Mouse (Mus musculus) urinary bladder, postnatal 14 days (tissue): Measurements from ENCODE around the gene Fam227a.
A peak's percentile ranks its signal among the peaks of the same experiment; 100 is the strongest.

Experiments
- DNase-seq: peaks from one replicate; pipeline ENCODE4 v3.0.0; 2021; ENCODE audit warnings: low spot score

Gene Fam227a

DNA sequence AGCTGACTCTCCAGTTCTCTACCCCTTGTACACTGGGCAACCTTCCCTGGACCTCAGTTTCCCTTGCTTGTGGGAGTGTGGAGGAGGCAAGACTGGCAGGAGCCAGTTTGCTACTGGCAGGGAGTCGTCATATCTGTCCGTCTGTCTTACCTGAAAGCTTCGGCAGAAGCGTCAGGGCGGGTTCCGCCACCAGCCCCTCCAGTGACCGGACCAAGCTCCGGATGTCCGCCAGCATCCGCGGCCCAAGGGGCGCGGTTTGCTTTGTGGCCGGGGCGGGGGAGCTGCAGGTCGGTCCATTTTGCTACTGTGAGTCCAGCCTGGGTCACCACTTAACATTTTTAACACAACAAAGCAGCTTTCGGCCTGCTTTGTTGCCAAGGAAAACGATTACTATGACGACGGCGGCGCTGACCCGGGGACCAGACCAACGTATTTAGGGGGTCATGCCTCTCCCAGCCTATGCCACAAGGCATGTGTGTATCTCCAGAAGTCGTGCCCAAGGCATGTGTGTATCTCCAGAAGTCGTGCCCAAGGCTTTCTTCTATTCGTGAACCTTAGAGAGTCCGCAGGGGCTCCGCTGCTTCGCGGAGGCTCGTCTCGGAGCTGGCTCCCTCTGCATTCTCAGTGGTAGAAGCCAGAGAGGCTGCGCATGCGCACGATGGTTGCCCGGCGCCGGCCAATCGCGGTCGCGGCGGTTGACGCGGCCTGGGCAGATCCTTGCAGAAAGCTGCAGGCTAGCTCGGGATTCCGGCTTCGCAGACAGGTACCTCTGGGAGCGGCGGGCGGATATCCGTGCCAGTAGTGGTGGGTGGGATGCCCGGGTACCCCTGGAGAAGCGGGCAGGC is at the start of gene Fam227a, which contains the start of gene Cby1:
Gene Fam227a (minus strand): TSS at position 426 of the 845 bp plus-strand sequence.
Gene Cby1 (plus strand): TSS at position 669 of the 845 bp plus-strand sequence.
- peak; percentile 96 for DNase-seq

DNA sequence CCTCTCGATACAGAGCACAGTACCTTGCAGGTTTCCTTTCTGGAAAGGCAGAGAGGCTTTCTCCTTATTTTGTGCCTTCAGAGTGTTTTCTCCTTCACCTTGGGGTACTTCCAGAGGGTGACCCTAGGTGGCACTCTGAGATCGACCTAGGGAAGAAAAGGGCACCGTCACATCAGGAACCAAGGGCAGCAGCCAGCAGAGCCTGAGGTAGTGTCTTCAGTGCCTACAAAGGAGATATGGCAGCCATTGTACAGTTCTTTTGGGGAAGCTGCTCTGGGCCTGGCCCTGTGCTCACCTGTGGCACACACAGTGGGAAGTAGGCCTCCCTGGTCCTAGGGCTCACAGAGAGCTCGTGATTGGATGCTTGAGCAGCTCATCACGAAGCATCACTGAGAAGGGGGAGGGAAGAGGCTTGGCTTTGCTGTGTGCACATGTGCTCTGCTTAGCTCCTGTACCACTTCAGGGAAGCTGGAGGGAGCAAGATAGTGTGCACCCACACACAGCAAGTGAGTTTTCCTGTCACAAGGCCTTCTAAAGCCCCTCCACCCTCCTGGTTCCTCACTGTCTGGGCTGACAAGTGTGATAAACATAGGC is 49.6 kb upstream of the Fam227a start:
- no peak for DNase-seq

DNA sequence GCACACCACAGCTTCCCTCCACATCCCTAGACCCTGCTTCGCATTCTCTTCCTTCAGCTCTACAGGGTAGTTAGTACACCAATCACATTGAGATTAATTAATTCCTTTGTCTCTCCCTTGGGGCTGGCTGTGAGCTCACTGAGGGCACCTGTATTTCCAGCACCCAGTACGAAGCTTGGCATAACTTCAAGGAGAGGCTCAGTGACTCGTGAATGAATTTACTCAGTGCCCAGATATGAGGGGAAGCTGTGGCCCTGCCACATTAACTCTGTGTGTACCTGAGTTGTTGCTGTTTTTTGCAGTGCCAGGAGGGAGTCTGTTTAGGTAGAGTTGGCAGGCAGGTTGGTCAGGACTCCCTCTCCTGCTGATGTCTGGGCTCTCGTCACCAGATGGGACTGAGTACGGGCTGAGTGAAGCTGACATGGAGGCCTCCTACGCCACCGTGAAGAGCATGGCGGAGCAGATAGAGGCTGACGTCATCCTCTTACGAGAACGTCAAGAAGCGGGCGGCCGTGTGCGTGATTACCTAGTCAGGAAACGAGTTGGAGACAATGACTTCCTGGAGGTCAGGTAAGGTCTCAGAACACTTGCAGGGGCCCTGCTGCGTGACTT is 48.0 kb upstream of the Fam227a start:
- DNase-seq: no peak

DNA sequence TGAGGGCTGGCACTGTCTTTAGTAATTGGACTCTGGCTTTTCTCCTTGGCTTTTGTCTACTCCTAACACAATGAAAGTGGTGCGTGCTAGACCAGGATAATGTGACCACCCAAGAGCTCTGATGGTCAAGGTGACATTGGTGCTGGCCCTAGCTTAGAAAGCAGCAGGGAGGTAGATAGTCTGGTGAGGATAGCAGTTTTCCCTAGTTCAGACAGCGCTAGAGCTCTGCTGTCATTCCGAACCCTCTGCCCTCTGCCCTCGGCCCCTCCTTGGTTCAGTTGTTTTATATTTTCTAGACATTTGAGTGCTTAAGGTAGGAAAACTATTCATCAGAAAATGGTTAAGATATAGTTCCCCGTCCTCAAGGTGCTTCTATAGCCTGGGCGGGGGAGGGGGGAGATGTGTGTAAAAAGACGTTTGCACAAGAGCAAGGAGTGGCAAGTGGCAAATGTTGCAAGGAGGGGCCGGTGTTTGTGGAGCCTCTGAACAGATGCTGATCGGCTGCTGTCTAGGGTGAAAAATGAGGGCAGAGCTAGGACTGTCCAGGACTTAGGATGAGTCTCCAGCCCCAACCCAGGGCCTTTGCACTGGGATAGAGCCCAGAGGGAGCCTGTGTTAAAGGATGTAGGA is 38.9 kb upstream of the Fam227a start:
- DNase-seq: no peak

DNA sequence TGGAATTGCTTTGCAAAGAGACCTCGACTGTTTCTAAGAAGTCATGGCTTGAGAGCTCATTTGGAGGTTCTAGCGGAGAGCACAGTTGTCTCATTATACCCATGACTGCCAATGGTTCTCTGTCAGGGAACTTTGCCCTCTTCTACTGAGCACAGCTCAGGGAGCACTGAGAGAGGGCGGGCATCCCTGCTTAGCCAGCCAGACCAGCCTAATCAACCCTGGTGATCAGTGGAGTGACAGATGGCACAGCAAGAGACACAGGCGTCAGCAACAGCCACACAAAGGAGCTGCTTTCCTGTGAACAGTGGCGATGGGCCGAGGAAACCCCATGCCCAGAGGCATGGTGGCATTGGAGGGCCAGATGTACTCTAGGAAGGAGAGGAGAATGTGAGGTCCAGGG is 38.3 kb upstream of the Fam227a start:
- DNase-seq: no peak

DNA sequence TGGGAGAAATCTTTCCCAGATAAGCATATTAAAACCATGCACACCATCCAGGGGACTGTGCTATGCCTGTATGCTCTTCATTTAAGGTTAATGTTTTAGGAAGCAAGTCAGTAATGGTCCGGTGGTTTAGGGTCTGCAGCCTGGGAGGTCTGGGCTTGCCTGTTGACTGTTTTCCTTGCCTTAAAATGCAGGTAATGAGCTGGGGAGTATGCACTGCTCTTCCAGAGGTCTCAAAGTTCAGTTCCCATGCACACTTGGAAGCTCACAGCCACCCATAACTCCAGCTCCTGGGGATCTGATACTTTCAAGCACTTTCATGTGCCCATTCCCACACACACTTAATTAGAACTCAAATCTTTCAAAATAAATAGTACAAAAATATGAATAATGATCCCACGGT is 37.8 kb upstream of the Fam227a start:
- no peak for DNase-seq

DNA sequence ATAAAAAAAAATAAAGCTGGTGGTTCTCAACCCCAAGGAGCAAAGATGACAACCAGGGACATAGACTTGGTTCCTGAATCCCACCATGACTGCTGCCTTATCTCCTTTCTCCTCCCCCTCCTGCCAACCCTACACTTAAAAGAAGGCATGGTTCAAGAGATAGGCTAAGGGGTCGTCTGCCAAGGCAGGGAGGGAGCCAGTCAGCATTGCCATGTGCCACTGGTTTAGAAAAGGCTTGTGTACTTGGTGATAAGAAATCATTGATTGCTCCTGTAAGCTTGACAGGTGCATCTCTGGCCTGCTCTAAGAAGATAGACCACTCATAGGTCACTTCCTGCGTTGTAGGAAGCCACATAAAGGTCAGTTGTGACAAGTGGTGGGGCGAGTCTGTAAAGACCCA is 36.8 kb upstream of the Fam227a start:
- no peak for DNase-seq

DNA sequence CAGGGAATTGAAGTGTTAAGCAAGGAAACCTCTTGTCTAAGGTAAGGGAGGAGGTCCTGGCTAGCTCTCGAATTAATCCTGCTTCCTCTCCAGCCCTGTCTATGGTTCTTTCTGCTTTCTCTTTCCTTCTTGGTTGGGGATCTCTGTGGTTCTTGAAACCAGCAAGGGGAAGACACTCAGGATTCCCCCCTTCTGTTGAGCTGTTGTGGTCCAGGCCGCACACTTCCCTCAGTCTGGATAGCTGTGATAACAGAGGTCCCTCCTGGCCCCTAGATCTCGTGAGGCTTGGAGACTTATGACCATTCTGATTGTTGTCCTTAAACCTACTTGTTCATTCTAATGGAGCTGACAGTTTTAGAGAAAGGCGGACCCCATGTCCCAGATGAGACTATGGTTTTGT is 35.8 kb upstream of the Fam227a start:
- DNase-seq: no peak

DNA sequence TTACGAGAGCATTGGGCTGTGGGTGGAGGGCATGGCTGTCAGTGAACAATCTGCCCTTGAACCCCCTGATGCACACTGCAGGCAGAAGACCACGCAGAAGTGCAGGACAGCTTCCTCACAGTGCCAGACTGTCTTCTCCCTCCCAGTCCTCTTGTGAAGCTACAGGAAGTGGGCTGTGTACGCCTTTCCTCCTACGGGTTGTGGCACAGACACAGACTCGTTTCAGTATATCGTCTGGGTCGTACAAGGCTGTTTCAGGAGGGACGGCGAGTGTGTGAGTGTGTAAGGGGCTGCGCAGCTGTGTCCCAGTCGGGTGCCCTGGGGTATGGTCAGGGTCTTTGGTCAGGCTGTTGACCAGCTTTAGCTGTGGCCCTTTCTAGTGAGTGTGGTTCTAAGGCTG is 35.0 kb upstream of the Fam227a start:
- no peak for DNase-seq

DNA sequence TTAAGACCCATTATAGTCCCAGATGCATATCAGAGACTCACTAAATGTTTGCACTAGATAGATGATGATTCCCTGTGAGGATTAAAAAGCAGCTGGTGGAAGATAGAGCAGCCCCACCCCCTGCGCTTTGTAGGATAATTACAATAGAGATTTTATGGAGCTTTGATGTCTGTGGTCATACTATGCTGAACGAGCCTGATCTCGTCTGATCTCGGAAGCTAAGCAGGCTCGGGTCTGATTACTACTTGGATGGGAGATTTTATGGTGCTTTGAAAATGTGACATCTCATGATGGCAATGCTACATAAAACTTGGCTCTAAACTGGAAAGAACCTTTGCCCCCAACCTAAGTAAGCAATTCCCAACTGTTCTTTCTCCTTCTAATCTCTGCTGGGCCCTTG is 33.6 kb upstream of the Fam227a start:
- DNase-seq: no peak

DNA sequence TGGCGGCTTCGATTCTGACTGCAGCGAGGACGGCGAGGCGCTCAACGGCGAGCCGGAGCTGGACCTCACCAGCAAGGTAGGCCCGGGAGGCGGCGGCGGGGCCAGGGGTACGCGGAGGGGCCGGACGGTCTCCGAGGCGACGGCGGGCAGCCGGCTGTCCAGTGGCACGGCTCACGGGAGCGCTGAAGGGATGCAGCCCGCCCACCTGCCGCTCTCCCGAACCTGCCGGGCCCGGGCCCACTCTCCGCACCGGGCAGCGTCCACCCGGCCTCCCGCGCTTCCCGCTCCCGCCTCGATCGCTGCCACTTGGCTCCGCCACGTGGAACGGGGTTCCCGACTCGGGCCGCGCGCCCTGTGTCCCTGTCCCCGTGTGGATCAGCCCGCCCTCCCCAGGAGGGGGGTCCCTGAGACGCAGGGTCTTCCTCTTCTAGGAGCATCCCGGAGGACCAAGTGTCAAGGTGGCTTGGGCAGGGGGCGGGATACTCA is 32.3 kb upstream of the Fam227a start:
- peak; percentile 31 for DNase-seq

DNA sequence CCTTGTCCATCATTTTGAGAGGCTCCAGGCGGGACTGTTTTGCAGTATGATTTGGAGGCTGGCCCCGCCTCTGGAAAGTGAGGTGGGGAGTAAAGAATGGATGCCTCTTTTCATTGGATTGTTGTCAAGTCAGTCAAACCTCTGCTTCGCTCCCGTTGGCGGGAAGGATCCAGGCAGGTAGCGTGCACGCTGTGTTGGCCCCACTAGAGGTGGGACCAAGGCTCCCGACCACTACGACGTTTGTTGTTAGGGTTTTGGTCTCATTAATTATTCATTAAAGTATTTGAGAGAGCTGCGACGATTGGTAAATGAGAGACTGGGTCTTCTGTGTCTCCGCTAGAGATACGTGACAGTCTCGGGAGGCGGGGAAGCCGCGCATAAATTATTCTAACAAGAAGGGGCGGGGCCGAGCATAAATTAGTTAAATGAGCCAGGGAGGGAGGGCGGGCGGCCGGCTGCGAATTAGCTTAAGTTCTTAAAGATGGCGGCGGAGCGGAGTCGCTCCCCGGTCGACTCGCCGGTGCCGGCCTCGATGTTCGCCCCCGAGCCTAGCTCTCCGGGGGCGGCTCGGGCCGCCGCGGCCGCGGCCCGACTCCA is 31.8 kb upstream of the Fam227a start, which contains the start of gene Gtpbp1:
Gene Gtpbp1 (plus strand): TSS at position 420 of the 597 bp plus-strand sequence.
- peak; percentile 96 for DNase-seq

DNA sequence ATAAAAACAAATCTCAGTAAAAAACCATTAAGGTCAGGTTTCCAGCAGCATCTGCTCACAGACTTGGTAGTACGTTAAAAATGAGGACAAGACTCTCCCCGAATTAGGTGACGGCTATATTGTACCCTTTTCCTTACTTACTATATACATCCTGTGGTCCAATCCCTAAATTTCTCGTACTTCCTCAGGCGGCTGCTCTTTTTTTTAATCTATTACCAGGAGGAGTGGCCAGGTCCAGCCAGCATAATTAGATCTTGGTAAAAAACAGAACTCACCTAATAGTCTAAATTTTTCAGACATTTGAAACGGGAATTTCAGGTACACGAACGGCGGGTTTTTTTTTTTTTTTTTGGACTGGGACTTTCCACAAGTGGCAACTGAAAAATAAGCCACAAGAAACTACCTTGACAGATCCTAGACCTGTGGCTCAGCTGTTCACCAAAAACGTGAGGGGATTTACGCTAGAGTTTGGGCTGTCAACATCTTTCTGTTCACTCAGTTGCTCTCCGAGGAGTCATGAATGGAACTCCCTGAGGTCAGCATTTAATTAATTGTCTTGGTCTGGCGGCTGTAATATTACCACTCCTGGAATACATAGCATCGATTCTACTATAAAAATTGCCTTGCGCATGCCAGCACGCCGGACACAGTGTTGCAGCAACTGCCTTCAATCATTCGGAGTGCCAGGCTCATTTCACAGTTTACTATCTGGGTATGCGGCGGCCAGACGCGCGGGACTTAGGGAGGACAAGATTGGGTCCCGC is 31.1 kb upstream of the Fam227a start:
- no peak for DNase-seq

DNA sequence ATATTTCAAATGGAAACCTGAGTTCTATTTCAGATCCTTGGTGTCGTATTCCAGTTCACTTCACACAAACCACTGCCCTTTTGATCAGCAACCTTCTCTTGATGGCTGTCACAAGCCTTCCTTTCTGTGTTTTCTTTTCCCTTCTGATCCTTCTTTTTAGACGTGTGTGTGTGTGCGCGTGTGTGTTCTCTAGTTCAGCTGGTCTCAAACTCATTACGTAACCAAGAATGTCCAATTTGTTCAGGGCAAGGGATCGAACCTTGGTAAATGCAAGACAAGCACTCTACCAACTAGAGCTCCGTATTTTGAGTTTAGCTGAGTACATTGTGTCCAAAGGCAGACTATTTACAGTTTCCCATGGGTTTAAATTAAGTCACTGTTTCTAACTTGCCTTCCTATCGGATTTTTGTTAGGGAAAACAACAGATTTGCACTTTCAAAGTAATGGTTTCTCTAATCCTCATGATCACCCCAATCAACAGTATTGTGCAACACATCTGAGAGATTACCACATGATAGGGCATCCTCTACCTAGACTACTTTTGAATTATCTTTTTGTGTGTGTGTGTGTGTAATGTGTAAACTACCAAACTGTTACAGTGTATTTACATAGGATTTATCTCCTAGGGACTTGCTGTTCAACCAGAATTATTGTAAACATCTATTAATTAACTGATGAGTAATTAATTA is 29.7 kb upstream of the Fam227a start:
- DNase-seq: no peak

DNA sequence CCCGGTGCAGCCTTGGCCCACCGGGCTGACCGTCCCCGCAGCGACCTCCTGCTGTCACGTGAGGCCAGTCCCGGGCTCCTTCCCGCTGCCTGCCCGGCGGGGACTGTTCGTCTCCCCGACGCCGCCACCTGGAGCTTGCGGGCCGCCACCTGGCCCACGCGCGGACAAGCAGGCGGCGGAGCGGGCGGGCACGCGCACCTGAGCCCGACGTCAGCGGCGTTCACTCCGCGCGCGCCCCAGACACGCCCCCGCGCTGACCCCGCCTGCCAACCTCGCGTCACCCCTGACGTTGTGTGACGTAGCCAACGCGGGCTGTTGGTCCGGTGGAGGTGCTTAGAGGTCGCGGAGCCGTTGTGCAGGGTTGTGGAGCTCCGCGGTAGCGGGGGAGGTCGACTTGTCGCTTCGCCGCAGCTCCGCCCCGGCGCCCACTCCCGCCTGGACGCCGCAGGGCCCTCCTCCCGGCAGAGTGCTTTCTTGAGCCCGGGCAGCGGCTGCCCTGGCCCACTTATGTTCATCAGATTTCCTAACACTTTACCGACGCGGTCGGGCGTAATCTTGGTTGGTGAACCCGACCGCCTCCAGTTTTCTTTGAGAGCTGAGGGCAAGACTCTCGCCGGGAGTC is 29.0 kb upstream of the Fam227a start, which contains the start of gene Josd1:
Gene Josd1 (minus strand): TSS at position 274 of the 622 bp plus-strand sequence.
- DNase-seq: peak; percentile 97

DNA sequence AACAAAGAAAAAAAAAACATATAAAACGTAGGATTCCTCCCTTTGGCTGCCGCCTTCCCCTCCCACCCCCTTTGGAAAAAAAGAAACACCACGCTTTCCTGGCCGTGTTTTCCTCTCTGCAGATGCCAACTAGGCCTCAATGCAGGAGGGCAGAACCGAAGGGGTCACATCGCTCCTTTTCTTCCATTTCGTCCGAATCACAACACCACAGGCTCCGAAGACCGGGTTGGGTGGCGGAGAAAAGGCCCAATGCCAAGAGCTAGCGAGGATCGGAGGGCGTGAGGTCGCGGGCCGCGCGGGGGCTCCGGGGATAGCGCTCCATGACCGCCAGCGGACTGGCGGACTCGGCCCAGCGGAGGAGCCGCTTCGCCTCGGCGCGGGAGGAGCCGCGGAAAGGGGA is 28.4 kb upstream of the Fam227a start:
- DNase-seq: no peak

DNA sequence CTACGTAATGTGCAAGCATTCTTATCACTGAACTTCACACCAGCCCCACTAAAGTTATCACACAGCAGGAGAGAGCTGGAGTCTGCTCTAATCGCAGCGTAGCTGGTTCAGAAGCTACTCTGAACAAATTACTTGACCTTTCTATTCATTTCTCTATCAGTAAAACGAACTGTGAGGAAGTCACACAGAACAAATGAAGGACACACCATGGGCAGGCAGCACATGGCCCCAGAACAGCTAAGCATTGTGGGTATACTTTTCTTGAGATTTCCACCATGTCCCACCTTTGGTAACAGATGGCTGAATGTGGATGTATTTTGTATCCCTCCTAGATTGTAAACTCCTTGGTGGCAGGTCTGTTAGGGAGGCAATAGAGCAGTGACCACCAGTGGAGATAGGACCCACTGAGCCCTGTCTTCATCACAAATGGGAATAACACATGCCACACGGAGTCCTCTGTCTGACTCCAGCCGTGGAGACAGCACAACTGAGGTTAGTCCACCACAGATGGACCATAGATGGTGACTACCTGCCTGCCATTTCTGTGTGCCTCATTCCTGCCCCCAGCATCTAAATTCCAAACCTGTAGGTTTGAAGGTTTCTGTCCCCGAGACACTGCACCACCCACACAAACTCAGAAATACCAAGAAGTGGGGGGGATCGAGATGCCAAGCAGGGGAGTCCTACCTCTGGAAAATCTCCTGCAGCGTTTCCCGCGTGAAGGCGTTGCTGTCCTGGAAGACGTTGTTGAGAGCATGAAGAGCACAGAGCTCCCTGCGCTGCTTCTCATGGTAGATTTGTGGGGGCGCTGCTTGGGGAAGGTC is 27.5 kb upstream of the Fam227a start:
- no peak for DNase-seq

DNA sequence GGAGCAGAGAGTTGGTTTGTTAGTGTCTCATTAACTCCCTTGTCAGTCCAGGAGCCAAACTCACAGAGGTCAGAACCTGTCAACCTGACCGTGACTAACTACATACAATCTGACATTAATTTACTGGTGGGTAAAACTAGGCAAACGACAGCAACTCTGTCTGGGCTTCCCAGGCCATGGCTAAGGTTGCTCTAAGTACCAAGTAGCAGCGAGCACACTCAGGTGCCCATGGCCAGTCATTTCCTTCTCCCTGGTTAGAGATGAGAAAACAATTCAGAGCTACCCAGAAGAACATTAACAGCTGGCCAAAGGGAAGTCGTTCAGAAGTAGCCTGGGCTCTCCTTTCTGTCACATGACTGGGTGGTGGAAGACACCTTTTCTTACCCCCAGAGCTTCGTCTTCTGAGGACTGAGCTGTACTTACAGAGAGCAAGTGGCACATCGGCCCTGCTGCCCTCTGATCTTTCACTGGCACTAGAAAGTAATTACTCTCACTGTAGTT is 26.4 kb upstream of the Fam227a start:
- DNase-seq: no peak

DNA sequence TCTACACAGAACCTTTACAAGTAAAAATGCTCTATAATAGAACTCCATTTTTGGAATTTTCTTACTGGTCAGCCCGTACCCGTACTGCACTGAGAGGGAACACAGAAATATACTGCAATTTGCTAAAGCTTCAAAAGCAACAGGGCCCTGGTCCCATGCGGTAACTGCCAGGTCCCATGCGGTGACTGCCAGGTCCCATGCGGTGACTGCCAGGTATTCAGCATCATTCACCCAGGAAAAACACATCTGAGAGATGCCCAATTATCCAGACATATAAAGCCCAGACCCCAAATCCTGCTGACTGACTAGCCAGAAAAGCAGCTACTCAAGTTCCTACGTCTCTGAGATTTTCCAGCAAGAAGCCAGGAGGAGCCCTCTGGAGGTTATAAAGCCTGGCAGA is 25.9 kb upstream of the Fam227a start:
- DNase-seq: no peak
